Mouse (Mus musculus): ENCODE results near the gene Fam71f1. TPM values are rescaled to one million over a fixed set of nuclear protein-coding genes. Genes with fewer than 3 reads are reported as not detected.
"Not testable (repeated sequence)": the region's sequence is repeated elsewhere in the genome, so short reads cannot be mapped to it uniquely, and the experiment has no call there.

Fam71f1 gene
- polyA plus RNA-seq, 1 experiment from 2014 or later: not detected

DNA sequence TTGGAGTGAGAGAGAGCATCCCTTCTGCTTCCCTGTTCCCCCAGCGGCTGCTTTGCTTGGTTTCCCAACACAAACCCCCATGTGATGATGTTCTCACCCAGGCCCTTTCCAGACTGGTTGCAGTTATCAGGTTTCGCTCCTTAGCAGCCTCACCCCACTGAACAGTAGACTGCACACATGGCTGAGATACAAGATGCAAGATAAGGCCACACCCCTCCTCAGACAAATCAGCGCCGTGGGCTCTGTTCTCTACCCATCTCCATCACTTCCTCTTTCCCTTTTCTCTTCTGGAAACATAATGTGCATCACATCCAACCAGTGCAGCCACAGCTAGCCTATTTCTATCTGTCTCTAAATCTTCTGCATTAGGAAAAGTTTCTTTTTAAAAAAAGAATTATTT lies 10.6 kb downstream of the Fam71f1 start:
- H3K36me3 ChIP-seq: no peaks in the 10 kb centered on the region
- no peak overlapping the region for H3K4me2 ChIP-seq
- H3K4me1 ChIP-seq (replicated peaks): no peaks in the 10 kb centered on the region
- no peak overlapping the region for H3K9ac ChIP-seq (replicated peaks)
- no peaks in the 10 kb centered on the region; the same call in 1 of the 2 replicates for H3K27me3 ChIP-seq
- no peak overlapping the region for H3K27ac ChIP-seq
- ATAC-seq (ENCODE audit: insufficient number of reproducible peaks, insufficient read depth, low FRiP score, low TSS enrichment, low read depth): no peak
- no peaks in the 10 kb centered on the region for H3K9me3 ChIP-seq
- H3K4me3 ChIP-seq (replicated peaks): no peak overlapping the region
- 72% methylated on average over 4 of the region's 4 CpGs for WGBS

DNA sequence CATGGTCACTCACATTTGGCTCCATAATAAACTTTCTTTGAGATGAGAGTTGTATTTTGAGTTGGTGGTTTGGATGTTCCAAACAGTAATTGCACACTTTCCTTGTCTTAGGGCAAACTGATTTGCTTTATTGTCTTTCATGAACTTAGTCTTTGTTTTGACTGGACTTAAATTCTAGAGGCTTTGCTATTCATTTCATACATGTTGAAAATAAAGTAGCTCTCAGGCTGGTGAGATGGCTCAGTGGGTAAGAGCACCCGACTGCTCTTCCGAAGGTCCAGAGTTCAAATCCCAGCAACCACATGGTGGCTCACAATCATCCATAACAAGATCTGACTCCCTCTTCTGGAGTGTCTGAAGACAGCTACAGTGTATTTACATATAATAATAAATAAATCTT lies 27.6 kb downstream of the Fam71f1 start:
- not testable (repeated sequence) for ATAC-seq (ENCODE audit: insufficient number of reproducible peaks, insufficient read depth, low FRiP score, low TSS enrichment, low read depth); H3K27ac ChIP-seq
- 97% methylated on average over 2 of the region's 2 CpGs for WGBS

DNA sequence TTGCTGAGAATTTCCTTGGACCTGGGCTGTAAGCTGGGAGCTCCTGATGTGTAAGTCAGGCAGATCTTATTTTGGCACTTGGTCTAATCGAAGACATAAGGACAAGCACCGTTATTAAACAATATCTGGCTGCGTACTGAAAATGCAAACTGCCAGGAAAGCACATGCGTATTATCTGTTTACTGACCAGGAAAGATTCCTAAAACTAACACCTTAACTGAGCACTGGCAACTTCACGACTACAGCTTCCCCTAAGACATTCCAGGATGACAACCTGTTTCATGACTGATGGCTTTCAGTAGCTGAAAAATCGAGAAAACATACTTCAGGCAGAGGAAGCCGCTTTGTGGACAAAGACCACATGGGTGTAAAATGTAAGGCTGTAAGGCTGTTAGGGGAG lies 28.2 kb downstream of the Fam71f1 start:
- H3K36me3 ChIP-seq: no peaks in the 10 kb centered on the region
- ATAC-seq (ENCODE audit: insufficient number of reproducible peaks, insufficient read depth, low FRiP score, low TSS enrichment, low read depth): no peak
- H3K9me3 ChIP-seq: no peaks in the 10 kb centered on the region

More for the DNA sequence above, 27.6 kb downstream of the Fam71f1 start:
- not testable (repeated sequence) for H3K4me3 ChIP-seq (replicated peaks); H3K9ac ChIP-seq (replicated peaks); H3K9me3 ChIP-seq; H3K27me3 ChIP-seq; H3K4me2 ChIP-seq; H3K4me1 ChIP-seq (replicated peaks); H3K36me3 ChIP-seq

DNA sequence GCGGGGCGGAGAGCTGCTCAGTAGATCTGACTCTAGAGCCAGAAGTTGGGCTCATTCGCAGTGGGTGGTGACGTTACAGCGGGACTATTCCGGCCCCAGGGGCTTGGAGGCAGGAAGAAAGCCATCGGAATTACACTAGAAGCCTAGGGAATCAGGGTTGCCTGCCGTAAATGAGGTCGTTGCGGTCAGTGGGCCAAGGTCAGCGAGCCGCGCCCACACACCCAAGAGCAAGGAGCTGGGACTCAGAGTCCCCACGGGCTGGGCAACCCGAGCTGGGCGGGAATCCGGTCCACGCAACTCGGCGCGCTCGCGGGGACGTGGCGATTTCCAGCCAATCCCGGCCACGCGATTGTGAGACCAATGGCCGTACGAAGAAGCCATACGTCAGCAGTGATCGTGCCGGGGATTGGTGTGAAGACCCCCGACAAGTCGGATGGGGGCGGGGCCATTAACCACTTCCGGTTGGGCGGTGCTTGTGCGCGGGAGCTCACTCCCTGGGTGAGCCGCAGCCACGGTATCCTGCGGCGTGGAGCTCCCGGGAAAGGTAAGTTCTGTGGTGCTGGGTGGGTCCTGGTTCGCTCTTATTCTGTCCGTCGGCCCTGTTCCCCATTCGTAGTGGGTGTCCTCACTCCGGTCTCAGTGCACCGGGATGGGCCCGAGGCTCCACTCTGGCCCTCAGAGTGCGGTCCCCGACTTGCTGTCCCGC lies 28.9 kb downstream of the Fam71f1 start, which contains the start of gene Calu:
Gene Calu (plus strand): TSS at position 405 of the 706 bp plus-strand sequence.
- H3K27ac ChIP-seq: peak within 1 kb of the TSS; percentile 90
- H3K4me1 ChIP-seq (replicated peaks): peaks cover 5% of the 10 kb centered on the region; the same call in 1 of the 2 replicates
- H3K36me3 ChIP-seq: no peaks in the 10 kb centered on the region
- H3K27me3 ChIP-seq: no peaks in the 10 kb centered on the region
- ATAC-seq (ENCODE audit: insufficient number of reproducible peaks, insufficient read depth, low FRiP score, low TSS enrichment, low read depth): peak; percentile 99
- no peaks in the 10 kb centered on the region for H3K9me3 ChIP-seq
- peak within 1 kb of the TSS; percentile 85 for H3K9ac ChIP-seq (replicated peaks)
- under 1% methylated on average over 55 of the region's 55 CpGs for WGBS
- peak within 1 kb of the TSS; percentile 67 for H3K4me2 ChIP-seq
- H3K4me3 ChIP-seq (replicated peaks): peak within 1 kb of the TSS; percentile 78

More for the DNA sequence above, 28.2 kb downstream of the Fam71f1 start:
- Histone ChIP-seq H3K27me3 (no peaks in the 10 kb centered on the region), H3K9ac (replicated peaks) (peak overlapping the region; percentile 85), H3K4me1 (replicated peaks) (peaks cover 5% of the 10 kb centered on the region; the same call in 1 of the 2 replicates), H3K4me2 (peak overlapping the region; percentile 67), H3K27ac (peak overlapping the region; percentile 90), H3K4me3 (replicated peaks) (peak overlapping the region; percentile 78)
- WGBS: 36% methylated on average over 7 of the region's 7 CpGs

DNA sequence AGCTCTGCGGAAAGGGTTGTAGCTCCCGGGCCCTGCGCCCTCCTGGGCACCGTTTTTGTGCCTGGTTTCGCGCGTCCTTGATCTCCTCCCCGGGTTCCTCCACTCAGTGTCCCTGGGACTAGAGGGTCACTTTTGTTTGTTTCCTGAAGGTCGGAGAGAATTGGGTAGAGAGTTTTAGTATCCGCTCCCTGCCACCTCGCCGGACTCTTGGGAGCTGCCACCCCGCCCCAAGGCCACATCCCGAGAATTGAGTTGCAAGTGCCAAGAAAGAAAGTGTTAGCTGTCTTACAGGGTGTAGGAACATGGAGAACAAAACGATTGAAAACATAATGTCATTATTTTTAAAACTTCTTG lies 29.4 kb downstream of the Fam71f1 start:
- WGBS: under 1% methylated on average over 15 of the region's 15 CpGs
- ATAC-seq (ENCODE audit: insufficient number of reproducible peaks, insufficient read depth, low FRiP score, low TSS enrichment, low read depth): 0 out of 2 replicates have a peak, but pooled peaks have one; percentile 9

DNA sequence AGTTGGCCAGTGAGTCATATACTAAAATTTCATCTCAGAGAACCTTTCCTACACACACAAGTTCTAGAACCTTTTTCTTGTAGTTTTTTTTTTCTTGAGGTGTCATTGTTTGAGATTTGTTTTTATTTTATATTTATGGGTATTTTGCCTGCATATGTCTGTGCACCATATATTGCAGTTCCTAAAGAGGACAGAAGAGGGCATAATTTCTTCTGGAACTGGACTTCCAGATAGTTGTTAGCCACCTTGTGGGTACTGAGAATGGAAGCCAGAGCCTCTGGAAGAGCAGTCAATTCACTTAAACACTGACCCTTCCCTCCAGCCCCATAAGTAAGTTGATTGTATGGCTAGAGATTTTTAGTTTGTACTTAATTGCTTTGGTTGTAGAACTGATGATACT lies 32.7 kb downstream of the Fam71f1 start:
- Histone ChIP-seq H3K36me3 (peaks cover 10% of the 10 kb centered on the region), H3K27ac (no peak overlapping the region), H3K9ac (replicated peaks) (no peak overlapping the region), H3K9me3 (no peaks in the 10 kb centered on the region), H3K4me2 (no peak overlapping the region), H3K27me3 (no peaks in the 10 kb centered on the region), H3K4me1 (replicated peaks) (peaks cover 5% of the 10 kb centered on the region; the same call in 1 of the 2 replicates), H3K4me3 (replicated peaks) (no peak overlapping the region)
- no peak for ATAC-seq (ENCODE audit: insufficient number of reproducible peaks, insufficient read depth, low FRiP score, low TSS enrichment, low read depth)

More for the DNA sequence above, 29.4 kb downstream of the Fam71f1 start:
- Histone ChIP-seq H3K4me1 (replicated peaks) (peaks cover 5% of the 10 kb centered on the region; the same call in 1 of the 2 replicates), H3K4me3 (replicated peaks) (peak overlapping the region; percentile 78), H3K4me2 (peak overlapping the region; percentile 60), H3K9me3 (no peaks in the 10 kb centered on the region), H3K36me3 (no peaks in the 10 kb centered on the region), H3K27ac (peak overlapping the region; percentile 90), H3K27me3 (no peaks in the 10 kb centered on the region), H3K9ac (replicated peaks) (peak overlapping the region; percentile 85)

DNA sequence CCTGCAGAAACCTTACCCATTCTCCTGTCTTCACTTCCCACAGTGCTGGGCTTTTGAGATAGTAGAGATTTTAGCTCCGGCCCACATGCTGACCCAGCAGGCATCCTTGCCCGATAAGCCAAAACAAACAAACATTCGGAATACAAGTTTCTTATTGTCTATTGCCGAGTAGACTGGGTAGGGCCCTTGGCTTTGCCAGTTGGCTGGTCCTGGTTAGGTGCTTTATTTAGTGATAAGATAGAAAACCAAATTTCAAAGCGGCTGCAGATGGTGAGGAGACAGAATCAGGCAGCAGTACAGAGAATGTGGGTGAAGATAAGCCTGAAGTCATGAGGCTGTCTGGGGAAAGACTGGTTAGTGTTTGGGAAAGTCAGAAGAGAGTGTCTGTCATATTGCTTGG lies 33.9 kb downstream of the Fam71f1 start:
- peaks cover 22% of the 10 kb centered on the region for H3K36me3 ChIP-seq
- H3K4me2 ChIP-seq: no peak overlapping the region
- H3K9me3 ChIP-seq: no peaks in the 10 kb centered on the region
- no peak overlapping the region for H3K4me3 ChIP-seq (replicated peaks)
- no peak for ATAC-seq (ENCODE audit: insufficient number of reproducible peaks, insufficient read depth, low FRiP score, low TSS enrichment, low read depth)
- H3K27ac ChIP-seq: no peak overlapping the region
- H3K9ac ChIP-seq (replicated peaks): no peak overlapping the region
- peaks cover 5% of the 10 kb centered on the region; the same call in 1 of the 2 replicates for H3K4me1 ChIP-seq (replicated peaks)
- 72% methylated on average over 5 of the region's 5 CpGs for WGBS
- H3K27me3 ChIP-seq: no peaks in the 10 kb centered on the region

DNA sequence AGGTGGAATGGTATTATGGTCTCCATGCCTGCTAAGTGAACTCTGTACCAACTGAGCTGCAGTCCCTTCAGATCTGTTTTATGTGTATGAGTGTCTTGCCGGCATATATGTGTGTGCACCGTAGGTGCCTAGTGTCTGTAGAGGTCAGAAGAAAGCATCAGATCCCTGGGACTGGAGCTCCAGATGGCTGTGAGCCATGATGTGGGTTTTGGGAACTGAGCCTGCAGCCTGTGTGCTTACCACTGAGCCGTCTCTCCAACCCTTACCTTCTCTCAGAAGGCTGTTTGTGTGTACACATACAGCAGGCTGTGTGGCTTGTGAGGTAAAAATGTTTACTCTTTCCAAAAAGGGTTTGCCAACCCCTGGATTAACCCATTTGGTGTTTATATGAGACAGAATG lies 40.4 kb downstream of the Fam71f1 start:
- H3K4me1 ChIP-seq (replicated peaks): peaks cover 8% of the 10 kb centered on the region
- WGBS: 93% methylated on average over 3 of the region's 3 CpGs
- no peak overlapping the region for H3K4me3 ChIP-seq (replicated peaks)
- H3K36me3 ChIP-seq: peaks cover 63% of the 10 kb centered on the region
- ATAC-seq (ENCODE audit: insufficient number of reproducible peaks, insufficient read depth, low FRiP score, low TSS enrichment, low read depth): no peak
- H3K27me3 ChIP-seq: no peaks in the 10 kb centered on the region
- H3K4me2 ChIP-seq: no peak overlapping the region
- no peak overlapping the region for H3K9ac ChIP-seq (replicated peaks)
- H3K27ac ChIP-seq: no peak overlapping the region
- H3K9me3 ChIP-seq: no peaks in the 10 kb centered on the region

DNA sequence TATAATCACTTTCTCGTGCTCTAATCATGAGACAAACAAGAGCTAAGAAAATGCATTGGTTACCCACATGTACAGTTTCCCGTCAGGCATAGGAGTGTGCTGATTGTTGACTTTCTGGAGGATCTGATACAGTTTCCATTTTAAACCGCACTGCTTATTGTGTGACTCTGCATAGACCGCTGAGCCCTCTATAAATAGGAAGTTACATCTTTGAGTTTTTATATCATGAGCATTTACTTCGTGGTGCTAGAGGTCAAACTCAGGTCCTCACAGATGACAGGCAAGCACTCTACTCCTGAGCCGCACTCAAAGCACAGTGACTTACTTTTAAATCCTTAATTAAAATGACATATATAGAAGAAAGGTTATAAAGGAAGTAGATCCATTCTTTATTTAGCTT lies 41.3 kb downstream of the Fam71f1 start:
- Histone ChIP-seq H3K27ac (no peak overlapping the region), H3K9me3 (no peaks in the 10 kb centered on the region), H3K4me2 (no peak overlapping the region), H3K4me3 (replicated peaks) (no peak overlapping the region), H3K9ac (replicated peaks) (no peak overlapping the region), H3K27me3 (no peaks in the 10 kb centered on the region), H3K36me3 (peaks cover 66% of the 10 kb centered on the region), H3K4me1 (replicated peaks) (peaks cover 8% of the 10 kb centered on the region)
- 91% methylated on average over 6 of the region's 6 CpGs for WGBS
- ATAC-seq (ENCODE audit: insufficient number of reproducible peaks, insufficient read depth, low FRiP score, low TSS enrichment, low read depth): no peak

DNA sequence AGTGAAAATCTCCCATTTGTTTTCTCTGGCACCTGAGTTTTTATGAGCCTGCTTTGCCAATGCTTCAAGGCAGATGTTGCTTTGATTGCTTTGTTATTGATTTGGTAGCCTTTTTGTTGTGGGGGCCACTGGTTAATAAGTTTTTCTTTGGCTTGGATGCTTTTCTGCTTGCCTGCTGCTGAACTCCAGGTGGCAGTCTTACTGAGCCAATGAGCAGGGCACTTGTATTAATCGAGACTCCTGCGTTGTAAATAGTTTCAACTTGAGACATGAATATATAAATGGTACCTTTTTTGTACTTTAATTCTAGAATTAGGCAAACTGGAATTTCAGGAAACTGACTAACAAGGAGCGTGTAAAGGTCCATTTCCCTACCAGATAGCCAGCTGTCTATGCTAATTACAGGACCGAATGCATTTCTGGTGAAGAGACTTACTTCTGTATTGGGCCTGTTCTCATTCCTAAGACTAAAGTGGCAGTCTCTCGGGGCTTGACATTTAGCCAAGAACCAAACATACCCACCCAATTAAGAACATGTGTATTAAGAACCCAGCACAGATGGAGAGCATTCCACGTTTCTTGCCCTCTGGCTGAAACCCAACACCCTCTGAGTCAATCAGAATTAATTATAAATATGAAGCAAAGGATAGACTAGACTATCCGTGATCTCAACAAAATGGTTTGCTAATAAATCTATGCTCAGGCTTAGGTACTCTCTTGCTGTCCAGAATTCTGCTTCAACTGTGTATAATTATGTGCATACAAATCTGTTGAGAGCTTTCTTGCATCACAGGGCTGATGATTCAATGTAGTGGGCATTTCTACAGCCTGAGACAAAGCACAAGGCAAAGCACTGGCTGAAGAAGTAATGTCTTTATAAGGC lies 43.5 kb downstream of the Fam71f1 start:
- Histone ChIP-seq H3K9ac (replicated peaks) (no peak overlapping the region), H3K36me3 (peaks cover 69% of the 10 kb centered on the region), H3K4me1 (replicated peaks) (peaks cover 8% of the 10 kb centered on the region), H3K4me2 (no peak overlapping the region), H3K4me3 (replicated peaks) (no peak overlapping the region), H3K9me3 (no peaks in the 10 kb centered on the region), H3K27me3 (no peaks in the 10 kb centered on the region), H3K27ac (no peak overlapping the region)
- peak; percentile 15; the same call in 1 of the 2 replicates for ATAC-seq (ENCODE audit: insufficient number of reproducible peaks, insufficient read depth, low FRiP score, low TSS enrichment, low read depth)
- 57% methylated on average over 7 of the region's 7 CpGs for WGBS

DNA sequence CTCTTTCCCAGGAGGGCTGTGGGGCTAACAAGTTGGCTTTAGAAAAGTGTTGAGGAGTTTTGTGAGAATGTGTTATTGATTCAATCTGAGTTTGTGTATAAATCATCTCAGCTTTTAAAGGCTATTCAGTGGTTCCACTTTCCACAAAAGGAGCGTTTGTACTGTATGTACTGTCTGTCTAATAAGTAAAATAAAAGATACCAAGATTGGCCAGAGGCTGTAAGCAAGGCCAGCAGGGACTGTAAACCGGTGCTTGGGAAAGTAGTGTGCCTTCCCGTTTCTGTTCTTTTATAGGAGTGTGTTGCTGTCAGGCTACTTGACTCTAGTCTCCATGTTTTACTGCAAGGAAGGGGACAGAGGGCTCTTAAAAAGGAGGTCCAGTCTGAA lies 44.2 kb downstream of the Fam71f1 start:
- no peak for ATAC-seq (ENCODE audit: insufficient number of reproducible peaks, insufficient read depth, low FRiP score, low TSS enrichment, low read depth)
- WGBS: 77% methylated on average over 3 of the region's 3 CpGs
- Histone ChIP-seq H3K4me1 (replicated peaks) (peaks cover 8% of the 10 kb centered on the region), H3K9me3 (no peaks in the 10 kb centered on the region), H3K9ac (replicated peaks) (no peak overlapping the region), H3K27ac (no peak overlapping the region), H3K36me3 (peaks cover 67% of the 10 kb centered on the region), H3K27me3 (no peaks in the 10 kb centered on the region), H3K4me2 (no peak overlapping the region), H3K4me3 (replicated peaks) (no peak overlapping the region)
